Mouse (Mus musculus): ENCODE measurements at regions not wholly inside any gene's neighbourhood (a gene's known extent, or its start where the extent isn't known, plus 50 kb on each side); places are given as distances from the start of the nearest gene placed in this dataset.

DNA sequence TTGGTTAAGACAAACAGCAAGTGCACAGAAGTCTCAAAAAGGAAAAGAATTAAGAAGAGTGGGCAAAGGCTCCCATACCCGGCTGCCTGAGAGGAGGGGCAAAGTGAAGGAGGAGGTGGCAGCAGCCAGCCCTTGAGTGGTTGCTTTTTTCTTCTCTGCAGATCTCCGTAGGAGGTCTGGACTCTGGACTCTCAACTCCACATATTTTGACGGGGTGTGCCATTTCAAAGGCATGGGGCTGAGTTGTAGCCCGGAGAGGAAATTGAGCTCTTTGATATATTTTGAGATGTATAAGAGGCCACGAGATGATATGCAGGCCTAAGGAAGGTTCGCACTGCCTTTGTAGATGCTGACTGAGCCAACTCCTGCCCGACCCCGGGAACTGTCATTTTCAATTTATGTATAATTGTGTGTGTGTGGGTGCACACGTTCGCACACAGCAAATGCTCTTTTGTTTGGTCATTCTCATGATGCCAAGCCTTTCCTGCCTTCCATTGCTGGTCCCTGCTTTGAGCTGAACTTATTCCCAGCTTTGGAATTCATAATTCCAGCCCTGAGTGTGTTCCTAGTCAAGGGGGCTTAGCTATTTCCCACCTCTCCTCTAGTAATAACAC lies 56.4 kb downstream of the Cxcr4 start:
- Histone ChIP-seq H3K27me3 (replicated peaks; ENCODE audit: control insufficient read depth, insufficient read depth, low read length) (no peaks in the 10 kb centered on the region), H3K36me3 (ENCODE audit: control insufficient read depth, insufficient read depth, low read length) (no peaks in the 10 kb centered on the region), H3K9ac (ENCODE audit: low read depth, low read length) (no peak overlapping the region), H3K27ac (ENCODE audit: low read length) (no peak overlapping the region), H3K4me3 (ENCODE audit: low read length) (no peak overlapping the region), H3K4me1 (ENCODE audit: control insufficient read depth, insufficient read depth, low read length) (no peaks in the 10 kb centered on the region; the same call in 1 of the 2 replicates), H3K4me2 (ENCODE audit: low read depth, low read length) (no peak overlapping the region), H3K9me3 (ENCODE audit: control insufficient read depth, low read length) (no peaks in the 10 kb centered on the region)
- peak; percentile 83 for ATAC-seq
- 28% methylated on average over 10 of the region's 10 CpGs for WGBS

DNA sequence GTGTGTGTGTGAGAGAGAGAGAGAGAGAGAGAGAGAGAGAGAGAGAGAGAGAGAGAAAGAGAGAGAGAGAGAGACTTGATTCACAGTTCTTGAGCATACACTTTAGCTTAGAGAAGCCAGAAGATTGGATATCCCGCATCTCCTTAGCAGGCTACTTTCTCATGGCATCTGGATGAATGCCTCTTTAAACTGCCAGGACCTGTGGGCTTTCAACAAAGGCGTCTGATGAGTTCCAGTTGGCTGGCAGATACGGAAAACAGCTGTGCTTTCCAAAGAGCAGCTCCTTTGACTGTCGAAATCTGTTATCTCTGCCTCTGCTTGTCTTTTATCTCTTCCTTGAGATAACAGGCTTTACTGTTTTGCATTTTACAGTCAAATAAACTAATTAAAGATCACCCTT lies 59.5 kb downstream of the Cxcr4 start:
- Histone ChIP-seq H3K36me3 (ENCODE audit: control insufficient read depth, insufficient read depth, low read length) (no peaks in the 10 kb centered on the region), H3K9me3 (ENCODE audit: control insufficient read depth, low read length) (no peaks in the 10 kb centered on the region), H3K4me1 (ENCODE audit: control insufficient read depth, insufficient read depth, low read length) (no peaks in the 10 kb centered on the region; the same call in 1 of the 2 replicates), H3K4me2 (ENCODE audit: low read depth, low read length) (no peak overlapping the region), H3K27me3 (replicated peaks; ENCODE audit: control insufficient read depth, insufficient read depth, low read length) (no peaks in the 10 kb centered on the region), H3K27ac (ENCODE audit: low read length) (no peak overlapping the region), H3K4me3 (ENCODE audit: low read length) (no peak overlapping the region), H3K9ac (ENCODE audit: low read depth, low read length) (no peak overlapping the region)
- WGBS, result 5% methylated on average over 4 of the region's 4 CpGs
- ATAC-seq, result peak; percentile 49

DNA sequence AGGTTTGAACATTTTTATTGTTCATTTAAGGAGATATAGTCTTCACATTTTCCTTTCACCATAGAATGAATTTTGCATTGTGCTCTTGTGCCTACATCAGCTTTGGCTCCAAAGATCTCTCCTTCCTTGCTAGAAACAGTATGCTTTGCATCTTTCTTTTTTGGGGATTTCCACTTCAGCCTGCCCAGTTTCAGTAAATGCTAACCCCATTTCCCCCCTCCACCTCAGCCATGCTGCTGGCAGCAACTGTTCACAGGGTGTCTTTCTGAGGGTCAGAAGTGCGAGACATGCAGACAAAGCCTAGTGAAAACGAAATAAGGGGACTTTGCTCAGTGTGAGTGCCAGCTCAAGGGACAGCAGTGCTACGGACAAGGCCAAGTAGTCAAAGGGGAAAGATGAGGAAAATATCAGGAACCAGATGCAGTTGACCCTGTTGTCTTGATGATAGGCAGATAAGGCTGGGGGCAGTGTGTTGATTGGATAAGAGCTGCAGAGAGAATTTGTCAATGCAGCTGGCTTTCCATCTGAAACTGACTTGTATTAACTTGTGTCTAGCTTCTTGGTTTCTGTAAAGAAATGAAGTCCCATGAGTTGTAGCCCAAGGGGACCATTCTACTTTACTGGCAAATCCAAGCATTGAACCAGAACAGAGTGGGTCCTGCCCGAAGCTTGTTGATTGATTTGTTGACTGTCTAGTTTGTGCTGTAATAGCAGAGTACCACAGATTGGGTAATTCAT lies 62.1 kb downstream of the Cxcr4 start:
- no peaks in the 10 kb centered on the region for H3K27me3 ChIP-seq (replicated peaks; ENCODE audit: control insufficient read depth, insufficient read depth, low read length)
- 84% methylated on average over 4 of the region's 4 CpGs for WGBS
- H3K9me3 ChIP-seq (ENCODE audit: control insufficient read depth, low read length), result no peaks in the 10 kb centered on the region
- H3K36me3 ChIP-seq (ENCODE audit: control insufficient read depth, insufficient read depth, low read length), result no peaks in the 10 kb centered on the region
- no peak overlapping the region for H3K4me3 ChIP-seq (ENCODE audit: low read length)
- ATAC-seq, result no peak
- no peaks in the 10 kb centered on the region for H3K4me1 ChIP-seq (ENCODE audit: control insufficient read depth, insufficient read depth, low read length)
- H3K9ac ChIP-seq (ENCODE audit: low read depth, low read length), result no peak overlapping the region
- no peak overlapping the region for H3K27ac ChIP-seq (ENCODE audit: low read length)
- no peak overlapping the region for H3K4me2 ChIP-seq (ENCODE audit: low read depth, low read length)

- H3K9me3 ChIP-seq (ENCODE audit: control insufficient read depth, low read length), result no peaks in the 10 kb centered on the region
- no peak overlapping the region for H3K9ac ChIP-seq (ENCODE audit: low read depth, low read length)
- ATAC-seq, result no peak
- no peaks in the 10 kb centered on the region for H3K4me1 ChIP-seq (ENCODE audit: control insufficient read depth, insufficient read depth, low read length)
- no peaks in the 10 kb centered on the region for H3K27me3 ChIP-seq (replicated peaks; ENCODE audit: control insufficient read depth, insufficient read depth, low read length)
- H3K36me3 ChIP-seq (ENCODE audit: control insufficient read depth, insufficient read depth, low read length), result no peaks in the 10 kb centered on the region
- no peak overlapping the region for H3K27ac ChIP-seq (ENCODE audit: low read length)
- H3K4me3 ChIP-seq (ENCODE audit: low read length), result no peak overlapping the region
- H3K4me2 ChIP-seq (ENCODE audit: low read depth, low read length), result no peak overlapping the region
- 89% methylated on average over 4 of the region's 4 CpGs for WGBS
Observed at GRCm38 (mm10) chr1:128519234-128519633, 72.9 kb downstream of the Cxcr4 start.

- Histone ChIP-seq H3K9ac (ENCODE audit: low read depth, low read length) (no peak overlapping the region), H3K27me3 (replicated peaks; ENCODE audit: control insufficient read depth, insufficient read depth, low read length) (no peaks in the 10 kb centered on the region), H3K4me3 (ENCODE audit: low read length) (no peak overlapping the region), H3K9me3 (ENCODE audit: control insufficient read depth, low read length) (no peaks in the 10 kb centered on the region), H3K4me2 (ENCODE audit: low read depth, low read length) (no peak overlapping the region), H3K27ac (ENCODE audit: low read length) (no peak overlapping the region), H3K4me1 (ENCODE audit: control insufficient read depth, insufficient read depth, low read length) (no peaks in the 10 kb centered on the region), H3K36me3 (ENCODE audit: control insufficient read depth, insufficient read depth, low read length) (no peaks in the 10 kb centered on the region)
- WGBS, result 93% methylated on average over 5 of the region's 5 CpGs
- ATAC-seq, result no peak
Observed at GRCm38 (mm10) chr1:128518514-128518913, 73.6 kb downstream of the Cxcr4 start.

DNA sequence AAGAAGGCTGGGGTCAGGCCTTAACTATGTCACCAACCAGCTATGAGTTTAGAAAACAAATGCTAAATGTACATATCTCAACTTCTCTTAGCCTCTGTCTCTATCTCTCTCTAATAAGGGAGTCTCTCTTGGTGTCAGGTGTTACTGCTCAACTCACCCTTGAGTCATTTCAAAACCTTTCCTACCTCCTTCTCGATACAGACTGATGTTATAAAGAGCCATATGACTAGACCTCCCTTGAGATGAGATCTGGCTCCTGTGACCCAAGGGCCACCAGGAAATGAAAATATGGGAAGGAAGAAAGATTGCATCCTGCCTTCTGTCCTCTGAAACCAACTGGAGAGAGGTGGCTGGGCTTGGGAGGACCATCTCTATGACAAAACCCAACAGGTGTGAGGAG lies 74.7 kb downstream of the Cxcr4 start:
- Histone ChIP-seq H3K4me3 (ENCODE audit: low read length) (no peak overlapping the region), H3K27me3 (replicated peaks; ENCODE audit: control insufficient read depth, insufficient read depth, low read length) (no peaks in the 10 kb centered on the region), H3K9ac (ENCODE audit: low read depth, low read length) (no peak overlapping the region), H3K4me2 (ENCODE audit: low read depth, low read length) (no peak overlapping the region), H3K27ac (ENCODE audit: low read length) (no peak overlapping the region), H3K9me3 (ENCODE audit: control insufficient read depth, low read length) (no peaks in the 10 kb centered on the region), H3K4me1 (ENCODE audit: control insufficient read depth, insufficient read depth, low read length) (no peaks in the 10 kb centered on the region), H3K36me3 (ENCODE audit: control insufficient read depth, insufficient read depth, low read length) (no peaks in the 10 kb centered on the region)
- ATAC-seq, result no peak
- 83% methylated on average over 1 of the region's 1 CpGs for WGBS

DNA sequence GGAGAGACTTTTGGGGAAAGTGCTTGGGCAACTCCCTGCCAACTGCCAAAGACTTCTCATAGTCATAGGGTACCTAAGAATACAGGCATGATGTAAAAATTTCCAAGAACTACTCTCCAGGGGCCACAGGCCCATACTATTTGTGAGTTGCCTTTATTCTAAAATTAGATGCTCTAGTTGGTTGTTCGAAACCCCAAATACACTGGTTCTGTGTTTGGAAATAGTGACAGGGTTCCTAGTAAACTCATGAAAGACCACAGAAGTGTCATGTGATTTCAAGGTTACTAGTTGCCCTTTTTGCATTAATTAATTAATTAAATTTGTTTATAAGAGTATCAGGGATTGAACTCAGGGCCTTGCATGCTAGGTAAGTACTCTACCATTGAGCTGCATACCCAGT lies 77.8 kb downstream of the Cxcr4 start:
- Histone ChIP-seq H3K4me3 (ENCODE audit: low read length) (no peak overlapping the region), H3K36me3 (ENCODE audit: control insufficient read depth, insufficient read depth, low read length) (no peaks in the 10 kb centered on the region), H3K9me3 (ENCODE audit: control insufficient read depth, low read length) (no peaks in the 10 kb centered on the region), H3K4me1 (ENCODE audit: control insufficient read depth, insufficient read depth, low read length) (no peaks in the 10 kb centered on the region), H3K9ac (ENCODE audit: low read depth, low read length) (no peak overlapping the region), H3K27ac (ENCODE audit: low read length) (no peak overlapping the region), H3K4me2 (ENCODE audit: low read depth, low read length) (no peak overlapping the region), H3K27me3 (replicated peaks; ENCODE audit: control insufficient read depth, insufficient read depth, low read length) (no peaks in the 10 kb centered on the region)
- ATAC-seq, result no peak
- WGBS, result 95% methylated on average over 1 of the region's 1 CpGs

- no peaks in the 10 kb centered on the region for H3K9me3 ChIP-seq (ENCODE audit: control insufficient read depth, low read length)
- no peaks in the 10 kb centered on the region for H3K27me3 ChIP-seq (replicated peaks; ENCODE audit: control insufficient read depth, insufficient read depth, low read length)
- H3K4me3 ChIP-seq (ENCODE audit: low read length), result no peak overlapping the region
- ATAC-seq, result no peak
- no peaks in the 10 kb centered on the region for H3K36me3 ChIP-seq (ENCODE audit: control insufficient read depth, insufficient read depth, low read length)
- no peak overlapping the region for H3K4me2 ChIP-seq (ENCODE audit: low read depth, low read length)
- no peak overlapping the region for H3K9ac ChIP-seq (ENCODE audit: low read depth, low read length)
- H3K4me1 ChIP-seq (ENCODE audit: control insufficient read depth, insufficient read depth, low read length), result no peaks in the 10 kb centered on the region
- WGBS, result 83% methylated on average over 2 of the region's 2 CpGs
- H3K27ac ChIP-seq (ENCODE audit: low read length), result no peak overlapping the region
Observed at GRCm38 (mm10) chr1:128513911-128514310, 78.2 kb downstream of the Cxcr4 start.

DNA sequence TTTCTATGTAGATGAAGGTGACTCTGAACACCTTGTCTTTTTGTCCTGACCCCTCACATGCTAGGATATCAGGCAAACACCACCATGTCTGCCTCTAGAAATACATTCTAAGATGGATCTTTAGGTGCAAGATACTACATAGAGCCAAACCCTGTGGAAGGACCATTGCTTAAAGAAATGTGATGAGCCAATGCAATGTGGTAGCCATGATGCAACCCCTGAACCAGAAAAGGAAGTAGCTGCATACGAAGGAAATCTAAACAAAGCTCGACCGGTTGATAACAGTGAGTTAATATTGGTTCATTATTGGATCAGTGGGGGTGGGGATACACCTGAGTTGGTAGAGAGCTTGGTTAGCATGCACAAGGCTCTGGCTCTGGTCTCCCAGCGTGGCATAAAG lies 78.9 kb downstream of the Cxcr4 start:
- no peak overlapping the region for H3K9ac ChIP-seq (ENCODE audit: low read depth, low read length)
- no peak overlapping the region for H3K4me3 ChIP-seq (ENCODE audit: low read length)
- H3K4me2 ChIP-seq (ENCODE audit: low read depth, low read length), result no peak overlapping the region
- H3K4me1 ChIP-seq (ENCODE audit: control insufficient read depth, insufficient read depth, low read length), result no peaks in the 10 kb centered on the region
- H3K36me3 ChIP-seq (ENCODE audit: control insufficient read depth, insufficient read depth, low read length), result no peaks in the 10 kb centered on the region
- no peaks in the 10 kb centered on the region for H3K9me3 ChIP-seq (ENCODE audit: control insufficient read depth, low read length)
- WGBS, result 62% methylated on average over 4 of the region's 4 CpGs
- no peak overlapping the region for H3K27ac ChIP-seq (ENCODE audit: low read length)
- no peaks in the 10 kb centered on the region for H3K27me3 ChIP-seq (replicated peaks; ENCODE audit: control insufficient read depth, insufficient read depth, low read length)
- ATAC-seq, result no peak

Measured in intestine, embryonic 16.5 days (tissue).